Mouse (Mus musculus): ENCODE results near the gene Asns.

- TF ChIP-seq CTCF (IDR thresholded peaks at IDR 0.05; ENCODE audit: low read depth) (no peak), EP300 (optimal IDR thresholded peaks at IDR 0.05) (no peak)
Observed at GRCm38 (mm10) chr6:7728241-7728640, 35.2 kb upstream of the Asns start.

Data from stomach, postnatal 0 days (tissue).